Mouse (Mus musculus) limb, embryonic 12.5 days (tissue): ENCODE data around the gene Lama1. TPM values are rescaled to one million over a fixed set of nuclear protein-coding genes. Genes with fewer than 3 reads are reported as not detected.

Experiments used
- ATAC-seq: fragments of 200-750 bp; cut with Nextera tagmentation; 2 replicates; pipeline ENCODE4 v1.8.0; 2017; ENCODE audit warnings: low read depth, moderate TSS enrichment; ENCODE audit not compliant: insufficient number of reproducible peaks, insufficient read depth, low FRiP score, low TSS enrichment
- H3K27ac ChIP-seq: fragments of 300-500 bp; sonication (generic); 2 replicates; pipeline ENCODE4 v1.5.1; 2016; ENCODE audit warnings: mild to moderate bottlenecking, moderate library complexity
- H3K27me3 ChIP-seq: fragments of 300-500 bp; sonication (generic); 2 replicates; pipeline ENCODE4 v1.6.1; 2016; ENCODE audit warnings: mild to moderate bottlenecking, moderate library complexity
- H3K36me3 ChIP-seq: fragments of 300-500 bp; sonication (generic); 2 replicates; pipeline ENCODE4 v1.6.1; 2016; ENCODE audit warnings: mild to moderate bottlenecking, moderate library complexity
- H3K4me1 ChIP-seq: fragments of 300-500 bp; sonication (generic); replicated peaks from 2 replicates; pipeline ENCODE4 v1.6.1; 2016
- H3K4me2 ChIP-seq: fragments of 300-500 bp; sonication (generic); 2 replicates; pipeline ENCODE4 v1.6.1; 2016; ENCODE audit warnings: mild to moderate bottlenecking, moderate library complexity
- H3K4me3 ChIP-seq: fragments of 300-500 bp; sonication (generic); replicated peaks from 2 replicates; pipeline ENCODE4 v1.5.1; 2016; ENCODE audit warnings: mild to moderate bottlenecking
- H3K9ac ChIP-seq: fragments of 300-500 bp; sonication (generic); replicated peaks from 2 replicates; pipeline ENCODE4 v1.6.1; 2016; ENCODE audit warnings: mild to moderate bottlenecking, moderate library complexity
- H3K9me3 ChIP-seq: fragments of 300-500 bp; sonication (generic); 2 replicates; pipeline ENCODE4 v1.6.1; 2016; ENCODE audit warnings: mild to moderate bottlenecking, moderate library complexity
- WGBS: fragments of 180-500 bp; shearing (Covaris S2); methylation state at CpG from one replicate; pipeline ENCODE4 v1.1.7; 2016; 5-methylcytosine and 5-hydroxymethylcytosine counted together
- polyA plus RNA-seq: library from polyadenylated mRNA; unstranded; fragments of >200 nt; fragmentation: Nextera tagmentation; extraction: Ambion mirVana; gene quantifications from 2 replicates; pipeline ENCODE4 v1.2.1, GENCODE M21; 2016

Lama1 gene
- polyA plus RNA-seq, 1 experiment from 2014 or later, result 2.4 TPM

GRCm38 (mm10) chr17:67693861-67694260 lies 3.2 kb upstream of the Lama1 start:
- H3K9ac ChIP-seq, result no peak overlapping the region
- H3K4me3 ChIP-seq, result no peak overlapping the region
- peaks cover 15% of the 10 kb centered on the region for H3K27me3 ChIP-seq
- WGBS, result 69% methylated on average over 3 of the region's 3 CpGs
- peaks cover 21% of the 10 kb centered on the region for H3K4me1 ChIP-seq
- H3K9me3 ChIP-seq, result no peaks in the 10 kb centered on the region
- no peak overlapping the region for H3K4me2 ChIP-seq
- no peaks in the 10 kb centered on the region for H3K36me3 ChIP-seq
- no peak overlapping the region for H3K27ac ChIP-seq
- ATAC-seq, result no peak

GRCm38 (mm10) chr17:67697461-67697891 lies 417 bp downstream of the Lama1 start:
- Histone ChIP-seq H3K4me1 (peaks cover 21% of the 10 kb centered on the region), H3K27ac (no peak overlapping the region), H3K4me3 (peak overlapping the region; percentile 70), H3K36me3 (no peaks in the 10 kb centered on the region), H3K27me3 (peaks cover 27% of the 10 kb centered on the region), H3K9ac (peak overlapping the region; percentile 62), H3K4me2 (peak overlapping the region; percentile 98), H3K9me3 (no peaks in the 10 kb centered on the region)
- peak; percentile 26; the same call in 1 of the 2 replicates for ATAC-seq
- WGBS, result under 1% methylated on average over 32 of the region's 32 CpGs

- H3K27me3 ChIP-seq, result peaks cover 27% of the 10 kb centered on the region
- peak overlapping the region; percentile 98 for H3K4me2 ChIP-seq
- H3K9ac ChIP-seq, result no peak overlapping the region
- H3K4me1 ChIP-seq, result peaks cover 21% of the 10 kb centered on the region
- H3K4me3 ChIP-seq, result peak overlapping the region; percentile 70
- ATAC-seq, result no peak
- H3K9me3 ChIP-seq, result no peaks in the 10 kb centered on the region
- 3% methylated on average over 13 of the region's 13 CpGs for WGBS
- no peak overlapping the region for H3K27ac ChIP-seq
- H3K36me3 ChIP-seq, result no peaks in the 10 kb centered on the region
Observed at GRCm38 (mm10) chr17:67698301-67698700, 1.2 kb downstream of the Lama1 start.

- H3K4me1 ChIP-seq, result peaks cover 21% of the 10 kb centered on the region
- no peaks in the 10 kb centered on the region for H3K36me3 ChIP-seq
- WGBS, result 48% methylated on average over 9 of the region's 9 CpGs
- no peak overlapping the region for H3K4me2 ChIP-seq
- no peak overlapping the region for H3K9ac ChIP-seq
- no peaks in the 10 kb centered on the region for H3K9me3 ChIP-seq
- H3K4me3 ChIP-seq, result no peak overlapping the region
- peaks cover 27% of the 10 kb centered on the region for H3K27me3 ChIP-seq
- no peak for ATAC-seq
- H3K27ac ChIP-seq, result no peak overlapping the region
Observed at GRCm38 (mm10) chr17:67701761-67702160, 4.7 kb downstream of the Lama1 start.

GRCm38 (mm10) chr17:67702941-67703340 lies 5.9 kb downstream of the Lama1 start:
- no peaks in the 10 kb centered on the region for H3K9me3 ChIP-seq
- 28% methylated on average over 3 of the region's 3 CpGs for WGBS
- H3K36me3 ChIP-seq, result no peaks in the 10 kb centered on the region
- no peak overlapping the region for H3K27ac ChIP-seq
- H3K4me1 ChIP-seq, result peaks cover 22% of the 10 kb centered on the region
- no peak overlapping the region for H3K4me3 ChIP-seq
- ATAC-seq, result no peak
- peaks cover 20% of the 10 kb centered on the region for H3K27me3 ChIP-seq
- no peak overlapping the region for H3K9ac ChIP-seq
- H3K4me2 ChIP-seq, result no peak overlapping the region

GRCm38 (mm10) chr17:67705035-67705769 lies 8.1 kb downstream of the Lama1 start:
- Histone ChIP-seq H3K4me1 (peaks cover 25% of the 10 kb centered on the region), H3K9ac (no peak overlapping the region), H3K9me3 (no peaks in the 10 kb centered on the region), H3K27ac (no peak overlapping the region), H3K4me3 (no peak overlapping the region), H3K36me3 (no peaks in the 10 kb centered on the region), H3K4me2 (no peak overlapping the region), H3K27me3 (0 out of 2 replicates have a peak, but pooled peaks cover 6% of the 10 kb centered on the region)
- no peak for ATAC-seq
- WGBS, result 82% methylated on average over 10 of the region's 10 CpGs

GRCm38 (mm10) chr17:67706372-67706771 lies 9.3 kb downstream of the Lama1 start:
- peaks cover 28% of the 10 kb centered on the region for H3K4me1 ChIP-seq
- H3K36me3 ChIP-seq, result no peaks in the 10 kb centered on the region
- no peak overlapping the region for H3K27ac ChIP-seq
- H3K9me3 ChIP-seq, result no peaks in the 10 kb centered on the region
- no peak for ATAC-seq
- no peaks in the 10 kb centered on the region for H3K27me3 ChIP-seq
- 86% methylated on average over 5 of the region's 5 CpGs for WGBS
- H3K4me2 ChIP-seq, result no peak overlapping the region
- no peak overlapping the region for H3K9ac ChIP-seq
- no peak overlapping the region for H3K4me3 ChIP-seq

- Histone ChIP-seq H3K4me2 (peak overlapping the region; percentile 42), H3K4me3 (no peak overlapping the region), H3K27ac (peak overlapping the region; percentile 67; the same call in 1 of the 2 replicates), H3K36me3 (no peaks in the 10 kb centered on the region), H3K9ac (0 out of 2 replicates have a peak overlapping the region, but pooled peaks have one; percentile 23), H3K27me3 (no peaks in the 10 kb centered on the region), H3K9me3 (no peaks in the 10 kb centered on the region), H3K4me1 (peaks cover 23% of the 10 kb centered on the region)
- 29% methylated on average over 13 of the region's 13 CpGs for WGBS
- ATAC-seq, result no peak
Observed at GRCm38 (mm10) chr17:67707793-67708364, 10.8 kb downstream of the Lama1 start.

GRCm38 (mm10) chr17:67710377-67710781 lies 13.3 kb downstream of the Lama1 start:
- WGBS, result 66% methylated on average over 6 of the region's 6 CpGs
- no peak overlapping the region for H3K4me3 ChIP-seq
- H3K27ac ChIP-seq, result no peak overlapping the region
- no peak for ATAC-seq
- H3K36me3 ChIP-seq, result no peaks in the 10 kb centered on the region
- H3K4me1 ChIP-seq, result peaks cover 23% of the 10 kb centered on the region
- H3K9ac ChIP-seq, result no peak overlapping the region
- no peaks in the 10 kb centered on the region for H3K27me3 ChIP-seq
- H3K4me2 ChIP-seq, result no peak overlapping the region
- H3K9me3 ChIP-seq, result no peaks in the 10 kb centered on the region

- Histone ChIP-seq H3K4me2 (no peak overlapping the region), H3K27ac (no peak overlapping the region), H3K9ac (no peak overlapping the region), H3K4me3 (no peak overlapping the region), H3K4me1 (peaks cover 23% of the 10 kb centered on the region), H3K27me3 (no peaks in the 10 kb centered on the region), H3K36me3 (no peaks in the 10 kb centered on the region), H3K9me3 (no peaks in the 10 kb centered on the region)
- ATAC-seq, result no peak
- 35% methylated on average over 4 of the region's 4 CpGs for WGBS
Observed at GRCm38 (mm10) chr17:67711361-67711760, 14.3 kb downstream of the Lama1 start.

GRCm38 (mm10) chr17:67712929-67713328 lies 15.9 kb downstream of the Lama1 start:
- no peak for ATAC-seq
- 74% methylated on average over 7 of the region's 7 CpGs for WGBS

More at GRCm38 (mm10) chr17:67712929-67713328, 15.9 kb downstream of the Lama1 start:
- Histone ChIP-seq H3K9ac (no peak overlapping the region), H3K4me2 (no peak overlapping the region), H3K4me3 (no peak overlapping the region), H3K27ac (no peak overlapping the region), H3K36me3 (no peaks in the 10 kb centered on the region), H3K9me3 (no peaks in the 10 kb centered on the region), H3K4me1 (peaks cover 15% of the 10 kb centered on the region), H3K27me3 (no peaks in the 10 kb centered on the region)
